Mouse (Mus musculus) heart, embryonic 13.5 days (tissue): ENCODE measurements around the gene Cfap97. TPM values are rescaled to one million over a fixed set of nuclear protein-coding genes. Genes with fewer than 3 reads are reported as not detected.

Experiments used
- ATAC-seq: fragments of 200-750 bp; cut with Nextera tagmentation; 2 replicates; pipeline ENCODE4 v1.8.0; 2017; ENCODE audit warnings: moderate TSS enrichment; ENCODE audit not compliant: insufficient number of reproducible peaks, low FRiP score, low TSS enrichment; ENCODE audit errors: extremely low read depth
- H3K27ac ChIP-seq: fragments of 300-500 bp; sonication (generic); replicated peaks from 2 replicates; pipeline ENCODE4 v1.5.1; 2015; ENCODE audit warnings: moderate library complexity, mild to moderate bottlenecking, inconsistent platforms
- H3K27me3 ChIP-seq: fragments of 300-500 bp; sonication (generic); replicated peaks from 2 replicates; pipeline ENCODE4 v1.6.1; 2015; ENCODE audit warnings: mild to moderate bottlenecking, inconsistent platforms
- H3K36me3 ChIP-seq: fragments of 300-500 bp; sonication (generic); 2 replicates; pipeline ENCODE4 v1.6.1; 2015; ENCODE audit warnings: mild to moderate bottlenecking, inconsistent platforms
- H3K4me1 ChIP-seq: fragments of 300-500 bp; sonication (generic); 2 replicates; pipeline ENCODE4 v1.6.1; 2015; ENCODE audit warnings: inconsistent platforms
- H3K4me2 ChIP-seq: fragments of 300-500 bp; sonication (generic); 2 replicates; pipeline ENCODE4 v1.6.1; 2015; ENCODE audit warnings: inconsistent platforms, mild to moderate bottlenecking, moderate library complexity
- H3K4me3 ChIP-seq: fragments of 300-500 bp; sonication (generic); 2 replicates; pipeline ENCODE4 v1.5.1; 2015; ENCODE audit warnings: moderate library complexity, mild to moderate bottlenecking, inconsistent platforms
- H3K9ac ChIP-seq: fragments of 300-500 bp; sonication (generic); 2 replicates; pipeline ENCODE4 v1.6.1; 2015; ENCODE audit warnings: inconsistent platforms, mild to moderate bottlenecking, moderate library complexity
- H3K9me3 ChIP-seq: fragments of 300-500 bp; sonication (generic); 2 replicates; pipeline ENCODE4 v1.6.1; 2016; ENCODE audit warnings: inconsistent platforms
- WGBS: fragments of 180-500 bp; shearing (Covaris S2); methylation state at CpG from one replicate; pipeline ENCODE4 v1.1.7; 2015; ENCODE audit warnings: mixed read lengths; 5-methylcytosine and 5-hydroxymethylcytosine counted together
- polyA plus RNA-seq: library from polyadenylated mRNA; unstranded; fragments of >200 nt; fragmentation: Nextera tagmentation; extraction: Ambion mirVana; gene quantifications from 2 replicates; pipeline ENCODE4 v1.2.1, GENCODE M21; 2015

The Cfap97 gene
- polyA plus RNA-seq, 1 experiment from 2014 or later, result 17.9 TPM

- Histone ChIP-seq H3K27me3 (no peaks in the 10 kb centered on the region), H3K9me3 (no peaks in the 10 kb centered on the region), H3K36me3 (0 out of 2 replicates have a peak, but pooled peaks cover 3% of the 10 kb centered on the region), H3K4me3 (peak overlapping the region; percentile 85), H3K4me2 (peak overlapping the region; percentile 83), H3K4me1 (peaks cover 22% of the 10 kb centered on the region), H3K9ac (peak overlapping the region; percentile 88), H3K27ac (peak overlapping the region; percentile 87)
- peak; percentile 98 for ATAC-seq
- WGBS, result 3% methylated on average over 65 of the region's 77 CpGs
Observed at GRCm38 (mm10) chr8:46162953-46163869, 11.6 kb downstream of the Cfap97 start.

GRCm38 (mm10) chr8:46163870-46164190, 12.3 kb downstream of the Cfap97 start:
- Histone ChIP-seq H3K27ac (peak overlapping the region; percentile 87), H3K9me3 (no peaks in the 10 kb centered on the region), H3K9ac (peak overlapping the region; percentile 88), H3K4me3 (peak overlapping the region; percentile 85), H3K27me3 (no peaks in the 10 kb centered on the region), H3K4me2 (peak overlapping the region; percentile 83), H3K36me3 (0 out of 2 replicates have a peak, but pooled peaks cover 3% of the 10 kb centered on the region), H3K4me1 (peaks cover 22% of the 10 kb centered on the region)
- 0% methylated on average over 24 of the region's 25 CpGs for WGBS
- ATAC-seq, result no peak

- no peaks in the 10 kb centered on the region for H3K4me1 ChIP-seq
- H3K9ac ChIP-seq, result no peak overlapping the region
- H3K4me2 ChIP-seq, result no peak overlapping the region
- no peaks in the 10 kb centered on the region for H3K9me3 ChIP-seq
- H3K4me3 ChIP-seq, result no peak overlapping the region
- peaks cover 30% of the 10 kb centered on the region for H3K36me3 ChIP-seq
- no peak overlapping the region for H3K27ac ChIP-seq
- H3K27me3 ChIP-seq, result no peaks in the 10 kb centered on the region
- no peak for ATAC-seq
- WGBS, result 53% methylated on average over 2 of the region's 2 CpGs
Observed at GRCm38 (mm10) chr8:46173651-46174050, 22.1 kb downstream of the Cfap97 start.

GRCm38 (mm10) chr8:46180136-46180535, 28.6 kb downstream of the Cfap97 start:
- no peaks in the 10 kb centered on the region for H3K27me3 ChIP-seq
- no peaks in the 10 kb centered on the region for H3K9me3 ChIP-seq
- H3K27ac ChIP-seq, result no peak overlapping the region
- H3K4me1 ChIP-seq, result no peaks in the 10 kb centered on the region
- 86% methylated on average over 7 of the region's 7 CpGs for WGBS
- ATAC-seq, result no peak
- no peak overlapping the region for H3K4me2 ChIP-seq
- H3K9ac ChIP-seq, result no peak overlapping the region
- H3K36me3 ChIP-seq, result peaks cover 31% of the 10 kb centered on the region
- H3K4me3 ChIP-seq, result no peak overlapping the region

- no peak overlapping the region for H3K4me2 ChIP-seq
- H3K27me3 ChIP-seq, result no peaks in the 10 kb centered on the region
- no peak overlapping the region for H3K9ac ChIP-seq
- H3K4me3 ChIP-seq, result no peak overlapping the region
- no peaks in the 10 kb centered on the region for H3K9me3 ChIP-seq
- peaks cover 24% of the 10 kb centered on the region for H3K36me3 ChIP-seq
- no peak for ATAC-seq
- peaks cover 8% of the 10 kb centered on the region for H3K4me1 ChIP-seq
- no peak overlapping the region for H3K27ac ChIP-seq
- WGBS, result 5% methylated on average over 2 of the region's 2 CpGs
Observed at GRCm38 (mm10) chr8:46185361-46185760, 33.8 kb downstream of the Cfap97 start.

- H3K4me1 ChIP-seq, result no peaks in the 10 kb centered on the region
- 78% methylated on average over 8 of the region's 8 CpGs for WGBS
- H3K4me2 ChIP-seq, result no peak overlapping the region
- H3K9me3 ChIP-seq, result no peaks in the 10 kb centered on the region
- H3K27me3 ChIP-seq, result no peaks in the 10 kb centered on the region
- no peak for ATAC-seq
- no peak overlapping the region for H3K4me3 ChIP-seq
- H3K9ac ChIP-seq, result no peak overlapping the region
- H3K27ac ChIP-seq, result no peak overlapping the region
- peaks cover 62% of the 10 kb centered on the region for H3K36me3 ChIP-seq
Observed at GRCm38 (mm10) chr8:46193100-46193499, 41.5 kb downstream of the Cfap97 start.

- ATAC-seq, result no peak
- no peak overlapping the region for H3K9ac ChIP-seq
- H3K27me3 ChIP-seq, result no peaks in the 10 kb centered on the region
Observed at GRCm38 (mm10) chr8:46196877-46197276, 45.3 kb downstream of the Cfap97 start.

GRCm38 (mm10) chr8:46197673-46198072, 46.1 kb downstream of the Cfap97 start:
- H3K36me3 ChIP-seq, result peaks cover 55% of the 10 kb centered on the region
- no peak for ATAC-seq
- H3K4me3 ChIP-seq, result no peak overlapping the region
- no peaks in the 10 kb centered on the region for H3K4me1 ChIP-seq
- 82% methylated on average over 5 of the region's 5 CpGs for WGBS
- no peaks in the 10 kb centered on the region for H3K9me3 ChIP-seq
- no peaks in the 10 kb centered on the region for H3K27me3 ChIP-seq
- no peak overlapping the region for H3K27ac ChIP-seq
- no peak overlapping the region for H3K9ac ChIP-seq
- no peak overlapping the region for H3K4me2 ChIP-seq

More at GRCm38 (mm10) chr8:46196877-46197276, 45.3 kb downstream of the Cfap97 start:
- H3K9me3 ChIP-seq, result no peaks in the 10 kb centered on the region
- H3K27ac ChIP-seq, result no peak overlapping the region
- no peak overlapping the region for H3K4me2 ChIP-seq
- no peaks in the 10 kb centered on the region for H3K4me1 ChIP-seq
- no peak overlapping the region for H3K4me3 ChIP-seq
- 88% methylated on average over 3 of the region's 3 CpGs for WGBS
- peaks cover 59% of the 10 kb centered on the region for H3K36me3 ChIP-seq

- Histone ChIP-seq H3K36me3 (peaks cover 64% of the 10 kb centered on the region), H3K27ac (no peak overlapping the region), H3K27me3 (no peaks in the 10 kb centered on the region), H3K4me3 (no peak overlapping the region), H3K9ac (no peak overlapping the region), H3K9me3 (no peaks in the 10 kb centered on the region), H3K4me1 (peaks cover 21% of the 10 kb centered on the region), H3K4me2 (no peak overlapping the region)
- WGBS, result 79% methylated on average over 6 of the region's 6 CpGs
- ATAC-seq, result no peak
Observed at GRCm38 (mm10) chr8:46202350-46202749, 50.8 kb downstream of the Cfap97 start.

- 78% methylated on average over 3 of the region's 3 CpGs for WGBS
- Histone ChIP-seq H3K4me1 (peaks cover 40% of the 10 kb centered on the region), H3K4me3 (no peak overlapping the region), H3K9me3 (no peaks in the 10 kb centered on the region), H3K4me2 (no peak overlapping the region), H3K9ac (no peak overlapping the region), H3K27ac (no peak overlapping the region; the same call in 1 of the 2 replicates), H3K36me3 (peaks cover 72% of the 10 kb centered on the region), H3K27me3 (no peaks in the 10 kb centered on the region)
- no peak for ATAC-seq
Observed at GRCm38 (mm10) chr8:46204301-46204700, 52.7 kb downstream of the Cfap97 start.

- Histone ChIP-seq H3K9me3 (no peaks in the 10 kb centered on the region), H3K27ac (peak overlapping the region; percentile 37), H3K4me1 (peaks cover 48% of the 10 kb centered on the region), H3K4me2 (no peak overlapping the region), H3K9ac (no peak overlapping the region), H3K27me3 (no peaks in the 10 kb centered on the region), H3K36me3 (peaks cover 80% of the 10 kb centered on the region), H3K4me3 (no peak overlapping the region)
- 76% methylated on average over 9 of the region's 9 CpGs for WGBS
- ATAC-seq, result no peak
Observed at GRCm38 (mm10) chr8:46204974-46205640, 53.5 kb downstream of the Cfap97 start.
